Mouse (Mus musculus): ENCODE data around the gene Trip6. TPM values are rescaled to one million over a fixed set of nuclear protein-coding genes. Genes with fewer than 3 reads are reported as not detected.

Trip6 gene
- polyA plus RNA-seq, 1 experiment from 2014 or later, result 46.4 TPM

DNA sequence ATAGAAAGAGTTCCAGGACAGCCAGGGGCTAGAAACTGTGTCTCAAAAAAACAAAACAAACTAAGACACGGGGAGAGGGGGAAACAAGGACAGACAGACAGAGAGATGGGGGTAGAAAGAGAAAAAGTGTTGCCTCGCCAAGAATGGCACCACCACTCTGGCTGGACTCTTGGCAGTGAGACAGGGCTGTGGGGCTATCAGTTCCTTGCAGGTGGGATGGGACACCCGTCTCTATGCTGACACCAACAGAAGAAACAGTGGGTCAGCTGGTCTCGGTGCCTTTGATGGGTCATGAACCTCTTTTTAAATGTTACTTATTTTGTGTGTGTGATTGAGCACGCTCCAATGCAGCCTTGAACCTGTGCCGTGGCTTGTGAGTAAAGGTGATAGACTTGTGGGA, 26.0 kb upstream of the Trip6 start:
- 66% methylated on average over 6 of the region's 6 CpGs for WGBS
- no peaks in the 10 kb centered on the region for H3K36me3 ChIP-seq (ENCODE audit: control insufficient read depth, insufficient read depth, low read length)
- TF ChIP-seq EP300 (optimal IDR thresholded peaks at IDR 0.05) (no peak), CTCF (IDR thresholded peaks at IDR 0.05; ENCODE audit: low read depth) (no peak)
- no peaks in the 10 kb centered on the region for H3K9me3 ChIP-seq (ENCODE audit: control insufficient read depth, low read length)
- DNase-seq (ENCODE audit: low spot score), result no peak
- no peak overlapping the region for H3K4me2 ChIP-seq (replicated peaks; ENCODE audit: low read depth)
- no peak for ATAC-seq (ENCODE audit: low FRiP score, low TSS enrichment)
- H3K4me3 ChIP-seq (ENCODE audit: low read depth, low read length), result no peak overlapping the region
- peaks cover 6% of the 10 kb centered on the region; the same call in 1 of the 2 replicates for H3K4me1 ChIP-seq (replicated peaks; ENCODE audit: control insufficient read depth, insufficient read depth)
- H3K27me3 ChIP-seq (ENCODE audit: control insufficient read depth, insufficient read depth, low read length), result no peaks in the 10 kb centered on the region
- peak overlapping the region; percentile 85; the same call in 1 of the 2 replicates for H3K27ac ChIP-seq (replicated peaks)
- no peak overlapping the region for H3K9ac ChIP-seq (ENCODE audit: low read length)

- Histone ChIP-seq H3K9me3 (ENCODE audit: control insufficient read depth, low read length) (no peaks in the 10 kb centered on the region), H3K9ac (ENCODE audit: low read length) (0 out of 2 replicates have a peak overlapping the region, but pooled peaks have one; percentile 3), H3K36me3 (ENCODE audit: control insufficient read depth, insufficient read depth, low read length) (no peaks in the 10 kb centered on the region), H3K4me1 (replicated peaks; ENCODE audit: control insufficient read depth, insufficient read depth) (peaks cover 6% of the 10 kb centered on the region; the same call in 1 of the 2 replicates), H3K27me3 (ENCODE audit: control insufficient read depth, insufficient read depth, low read length) (no peaks in the 10 kb centered on the region), H3K4me3 (ENCODE audit: low read depth, low read length) (peak overlapping the region; percentile 43), H3K4me2 (replicated peaks; ENCODE audit: low read depth) (peak overlapping the region; percentile 72), H3K27ac (replicated peaks) (peak overlapping the region; percentile 85)
- 19% methylated on average over 22 of the region's 22 CpGs for WGBS
- peak; percentile 48 for DNase-seq (ENCODE audit: low spot score)
- peak; percentile 42 for ATAC-seq (ENCODE audit: low FRiP score, low TSS enrichment)
- TF ChIP-seq EP300 (optimal IDR thresholded peaks at IDR 0.05) (no peak), CTCF (IDR thresholded peaks at IDR 0.05; ENCODE audit: low read depth) (no peak)
Observed at GRCm38 (mm10) chr5:137339290-137339979, 25.2 kb upstream of the Trip6 start.

GRCm38 (mm10) chr5:137338663-137339289, 24.6 kb upstream of the Trip6 start:
- WGBS, result 2% methylated on average over 11 of the region's 11 CpGs
- DNase-seq (ENCODE audit: low spot score), result peak; percentile 42
- Histone ChIP-seq H3K9me3 (ENCODE audit: control insufficient read depth, low read length) (no peaks in the 10 kb centered on the region), H3K4me2 (replicated peaks; ENCODE audit: low read depth) (peak overlapping the region; percentile 72), H3K36me3 (ENCODE audit: control insufficient read depth, insufficient read depth, low read length) (no peaks in the 10 kb centered on the region), H3K4me1 (replicated peaks; ENCODE audit: control insufficient read depth, insufficient read depth) (peaks cover 6% of the 10 kb centered on the region; the same call in 1 of the 2 replicates), H3K9ac (ENCODE audit: low read length) (peak overlapping the region; percentile 63), H3K27ac (replicated peaks) (peak overlapping the region; percentile 85), H3K4me3 (ENCODE audit: low read depth, low read length) (peak overlapping the region; percentile 43), H3K27me3 (ENCODE audit: control insufficient read depth, insufficient read depth, low read length) (no peaks in the 10 kb centered on the region)
- TF ChIP-seq CTCF (IDR thresholded peaks at IDR 0.05; ENCODE audit: low read depth) (no peak), EP300 (optimal IDR thresholded peaks at IDR 0.05) (no peak)
- peak; percentile 21 for ATAC-seq (ENCODE audit: low FRiP score, low TSS enrichment)

- Histone ChIP-seq H3K4me1 (replicated peaks; ENCODE audit: control insufficient read depth, insufficient read depth) (peaks cover 6% of the 10 kb centered on the region; the same call in 1 of the 2 replicates), H3K27me3 (ENCODE audit: control insufficient read depth, insufficient read depth, low read length) (no peaks in the 10 kb centered on the region), H3K4me3 (ENCODE audit: low read depth, low read length) (peak overlapping the region; percentile 43), H3K36me3 (ENCODE audit: control insufficient read depth, insufficient read depth, low read length) (no peaks in the 10 kb centered on the region), H3K9me3 (ENCODE audit: control insufficient read depth, low read length) (no peaks in the 10 kb centered on the region), H3K9ac (ENCODE audit: low read length) (peak overlapping the region; percentile 63), H3K4me2 (replicated peaks; ENCODE audit: low read depth) (peak overlapping the region; percentile 72), H3K27ac (replicated peaks) (peak overlapping the region; percentile 85)
- DNase-seq (ENCODE audit: low spot score), result peak; percentile 93
- no peak for TF ChIP-seq CTCF (IDR thresholded peaks at IDR 0.05; ENCODE audit: low read depth)
- no peak for TF ChIP-seq EP300 (optimal IDR thresholded peaks at IDR 0.05)
- ATAC-seq (ENCODE audit: low FRiP score, low TSS enrichment), result peak; percentile 82
- WGBS, result 2% methylated on average over 19 of the region's 19 CpGs
Observed at GRCm38 (mm10) chr5:137338256-137338655, 24.1 kb upstream of the Trip6 start.

GRCm38 (mm10) chr5:137337190-137337589, 23.0 kb upstream of the Trip6 start:
- WGBS, result 49% methylated on average over 8 of the region's 8 CpGs
- H3K27me3 ChIP-seq (ENCODE audit: control insufficient read depth, insufficient read depth, low read length), result no peaks in the 10 kb centered on the region
- no peak for TF ChIP-seq EP300 (optimal IDR thresholded peaks at IDR 0.05)
- TF ChIP-seq CTCF (IDR thresholded peaks at IDR 0.05; ENCODE audit: low read depth), result no peak
- H3K36me3 ChIP-seq (ENCODE audit: control insufficient read depth, insufficient read depth, low read length), result no peaks in the 10 kb centered on the region
- H3K4me3 ChIP-seq (ENCODE audit: low read depth, low read length), result no peak overlapping the region
- H3K9me3 ChIP-seq (ENCODE audit: control insufficient read depth, low read length), result no peaks in the 10 kb centered on the region
- H3K27ac ChIP-seq (replicated peaks), result peak overlapping the region; percentile 36; the same call in 1 of the 2 replicates
- H3K9ac ChIP-seq (ENCODE audit: low read length), result no peak overlapping the region
- ATAC-seq (ENCODE audit: low FRiP score, low TSS enrichment), result no peak
- no peak for DNase-seq (ENCODE audit: low spot score)
- H3K4me2 ChIP-seq (replicated peaks; ENCODE audit: low read depth), result no peak overlapping the region
- H3K4me1 ChIP-seq (replicated peaks; ENCODE audit: control insufficient read depth, insufficient read depth), result peaks cover 6% of the 10 kb centered on the region; the same call in 1 of the 2 replicates

- Histone ChIP-seq H3K36me3 (ENCODE audit: control insufficient read depth, insufficient read depth, low read length) (no peaks in the 10 kb centered on the region), H3K27me3 (ENCODE audit: control insufficient read depth, insufficient read depth, low read length) (no peaks in the 10 kb centered on the region), H3K9me3 (ENCODE audit: control insufficient read depth, low read length) (no peaks in the 10 kb centered on the region), H3K4me2 (replicated peaks; ENCODE audit: low read depth) (no peak overlapping the region), H3K4me1 (replicated peaks; ENCODE audit: control insufficient read depth, insufficient read depth) (peaks cover 6% of the 10 kb centered on the region; the same call in 1 of the 2 replicates), H3K27ac (replicated peaks) (no peak overlapping the region), H3K4me3 (ENCODE audit: low read depth, low read length) (no peak overlapping the region), H3K9ac (ENCODE audit: low read length) (no peak overlapping the region)
- DNase-seq (ENCODE audit: low spot score), result no peak
- ATAC-seq (ENCODE audit: low FRiP score, low TSS enrichment), result no peak
- 67% methylated on average over 6 of the region's 6 CpGs for WGBS
- TF ChIP-seq CTCF (IDR thresholded peaks at IDR 0.05; ENCODE audit: low read depth), result no peak
- no peak for TF ChIP-seq EP300 (optimal IDR thresholded peaks at IDR 0.05)
Observed at GRCm38 (mm10) chr5:137335066-137335465, 20.9 kb upstream of the Trip6 start.

All from stomach, postnatal 0 days (tissue).